Mouse (Mus musculus) C2C12 (cell line): Measurements from ENCODE around the gene Wdr27. TPM values are rescaled to one million over a fixed set of nuclear protein-coding genes. Genes with fewer than 3 reads are reported as not detected.

Source experiments
- H3K27me3 ChIP-seq: one replicate; pipeline ENCODE4 v1.6.1; 2011; ENCODE audit not compliant: control insufficient read depth, insufficient read depth, insufficient read length
- H3K36me3 ChIP-seq: one replicate; pipeline ENCODE4 v1.6.1; 2011; ENCODE audit not compliant: control insufficient read depth, insufficient read depth
- H3K4me3 ChIP-seq: one replicate; pipeline ENCODE4 v1.5.1; 2011; ENCODE audit warnings: mild to moderate bottlenecking, control low read depth; ENCODE audit not compliant: poor library complexity, insufficient read depth, severe bottlenecking
- H3K79me2 ChIP-seq: one replicate; pipeline ENCODE4 v1.6.1; 2011; ENCODE audit not compliant: control insufficient read depth, insufficient read depth
- H3K79me3 ChIP-seq: one replicate; pipeline ENCODE4 v1.6.1; 2011; ENCODE audit warnings: low read depth, control low read depth
- H3ac ChIP-seq: one replicate; pipeline ENCODE3; 2011; ENCODE audit warnings: low read depth; ENCODE audit not compliant: control insufficient read depth, insufficient read length
- CEBPB ChIP-seq: IDR thresholded peaks from one replicate; pipeline ENCODE4 v1.6.1; 2011; ENCODE audit warnings: low read depth, mild to moderate bottlenecking, control low read depth, moderate library complexity
- CTCF ChIP-seq: IDR thresholded peaks from one replicate; pipeline ENCODE4 v1.5.1; 2011; ENCODE audit not compliant: control insufficient read depth, insufficient read depth, insufficient read length
- FOSL1 ChIP-seq: IDR thresholded peaks from one replicate; pipeline ENCODE4 v1.8.0; 2011; ENCODE audit warnings: mild to moderate bottlenecking, low read length; ENCODE audit not compliant: poor library complexity, insufficient read depth, severe bottlenecking
- MAX ChIP-seq: IDR thresholded peaks from one replicate; pipeline ENCODE4 v1.6.1; 2011; ENCODE audit warnings: mild to moderate bottlenecking, control low read depth
- MYOD1 ChIP-seq: IDR thresholded peaks from one replicate; pipeline ENCODE4 v1.6.1; 2011; ENCODE audit warnings: low read depth; ENCODE audit not compliant: control insufficient read depth, insufficient read length
- MYOG ChIP-seq: IDR thresholded peaks from one replicate; pipeline ENCODE4 v1.6.1; 2011; ENCODE audit not compliant: control insufficient read depth, insufficient read length; ENCODE audit errors: extremely low read depth
- USF1 ChIP-seq: IDR thresholded peaks from one replicate; pipeline ENCODE4 v1.6.1; 2011; ENCODE audit warnings: low read depth, mild to moderate bottlenecking, control low read depth, moderate library complexity
- polyA plus RNA-seq: library from polyadenylated mRNA; unstranded; fragments of >200 nt; fragmentation: generic; extraction: Trizol; gene quantifications from one replicate; pipeline ENCODE4 v1.2.1, GENCODE M21; 2012; ENCODE audit warnings: missing spikeins

The Wdr27 gene
- polyA plus RNA-seq, 1 experiment, result 5.6 TPM

GRCm38 (mm10) chr17:14847709-14848108 lies 95.2 kb downstream of the Wdr27 start:
- TF ChIP-seq FOSL1 (no peak), MYOD1 (no peak), MYOG (no peak), MAX (no peak), CEBPB (no peak), USF1 (no peak), CTCF (no peak)
- Histone ChIP-seq H3K79me3 (no peaks in the 10 kb centered on the region), H3K36me3 (no peaks in the 10 kb centered on the region), H3K4me3 (no peak overlapping the region), H3ac (no peak overlapping the region), H3K27me3 (no peaks in the 10 kb centered on the region), H3K79me2 (no peaks in the 10 kb centered on the region)

DNA sequence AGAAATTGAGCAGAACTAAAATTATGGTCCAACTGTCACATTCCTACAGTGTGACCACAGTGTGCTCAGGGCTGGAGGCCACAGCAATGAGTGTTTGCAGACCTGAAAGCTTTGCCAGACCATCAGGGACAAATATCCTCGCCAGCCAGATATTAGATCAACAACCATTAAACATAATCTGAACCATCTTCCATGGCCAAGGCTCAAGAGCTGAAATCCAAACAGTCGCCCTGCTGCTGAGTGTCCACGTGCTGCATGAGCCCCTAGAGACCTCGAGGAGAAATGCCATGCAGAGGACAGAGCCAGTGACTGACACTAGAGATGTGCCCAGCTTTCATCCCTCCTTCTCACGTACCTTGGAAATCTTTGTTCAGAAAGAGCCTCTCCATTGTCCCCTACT lies 96.1 kb downstream of the Wdr27 start:
- Histone ChIP-seq H3K79me3 (no peaks in the 10 kb centered on the region), H3K4me3 (no peak overlapping the region), H3K79me2 (no peaks in the 10 kb centered on the region), H3K27me3 (no peaks in the 10 kb centered on the region), H3K36me3 (no peaks in the 10 kb centered on the region), H3ac (no peak overlapping the region)
- TF ChIP-seq USF1 (peak; percentile 36), MYOD1 (no peak)

- H3K36me3 ChIP-seq, result no peaks in the 10 kb centered on the region
- TF ChIP-seq MAX, result no peak
- H3K4me3 ChIP-seq, result no peak overlapping the region
- no peaks in the 10 kb centered on the region for H3K79me2 ChIP-seq
- H3ac ChIP-seq, result no peak overlapping the region
- H3K27me3 ChIP-seq, result no peaks in the 10 kb centered on the region
- no peaks in the 10 kb centered on the region for H3K79me3 ChIP-seq
Measured at GRCm38 (mm10) chr17:14826715-14827295, 116.2 kb downstream of the Wdr27 start.

DNA sequence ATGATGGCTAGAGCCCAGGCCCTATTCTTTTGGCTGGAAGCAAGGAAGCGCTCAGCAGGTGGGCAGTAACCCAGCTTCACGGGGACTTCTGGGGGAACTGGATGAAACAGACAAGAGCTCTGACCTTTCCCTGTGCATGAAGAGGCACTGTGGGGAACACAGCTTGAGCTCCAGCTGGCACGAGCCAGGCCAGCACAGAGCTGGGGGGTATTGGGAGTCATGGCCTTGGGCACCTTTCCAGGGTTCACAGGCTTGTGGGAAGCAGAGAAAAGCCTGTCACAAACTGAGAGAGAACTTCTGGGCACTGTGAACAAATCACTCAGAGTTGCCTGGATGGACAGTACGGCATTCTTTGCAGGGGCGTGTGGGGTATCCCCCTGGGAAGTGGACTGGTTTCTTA lies 118.0 kb downstream of the Wdr27 start:
- H3K27me3 ChIP-seq, result no peaks in the 10 kb centered on the region
- H3K79me2 ChIP-seq, result no peaks in the 10 kb centered on the region
- TF ChIP-seq USF1 (no peak), MYOG (no peak), CEBPB (no peak), MAX (no peak), FOSL1 (no peak), MYOD1 (no peak), CTCF (no peak)
- H3K79me3 ChIP-seq, result no peaks in the 10 kb centered on the region
- H3K36me3 ChIP-seq, result no peaks in the 10 kb centered on the region
- no peak overlapping the region for H3ac ChIP-seq
- no peak overlapping the region for H3K4me3 ChIP-seq

GRCm38 (mm10) chr17:14817975-14818374 lies 125.0 kb downstream of the Wdr27 start:
- H3K79me2 ChIP-seq, result no peaks in the 10 kb centered on the region

GRCm38 (mm10) chr17:14816107-14816506 lies 126.9 kb downstream of the Wdr27 start:
- Histone ChIP-seq H3K79me2 (no peaks in the 10 kb centered on the region), H3ac (no peak overlapping the region), H3K27me3 (no peaks in the 10 kb centered on the region), H3K4me3 (no peak overlapping the region), H3K36me3 (no peaks in the 10 kb centered on the region), H3K79me3 (no peaks in the 10 kb centered on the region)
- TF ChIP-seq MYOG (no peak), CTCF (no peak), MYOD1 (no peak), CEBPB (no peak), FOSL1 (no peak), USF1 (no peak), MAX (no peak)

More at GRCm38 (mm10) chr17:14817975-14818374, 125.0 kb downstream of the Wdr27 start:
- Histone ChIP-seq H3ac (no peak overlapping the region), H3K27me3 (no peaks in the 10 kb centered on the region), H3K36me3 (no peaks in the 10 kb centered on the region), H3K79me3 (no peaks in the 10 kb centered on the region), H3K4me3 (no peak overlapping the region)
- no peak for TF ChIP-seq CEBPB
- TF ChIP-seq MAX, result no peak
- no peak for TF ChIP-seq MYOD1
- no peak for TF ChIP-seq FOSL1
- no peak for TF ChIP-seq MYOG
- TF ChIP-seq CTCF, result no peak
- TF ChIP-seq USF1, result no peak
